Mouse (Mus musculus): ENCODE results near the gene Efcab6. TPM values are rescaled to one million over a fixed set of nuclear protein-coding genes. Genes with fewer than 3 reads are reported as not detected.

Gene Efcab6
- polyA plus RNA-seq, 1 experiment from 2014 or later = 0.54 TPM

- 74% methylated on average over 10 of the region's 10 CpGs for WGBS
- H3K9ac ChIP-seq (replicated peaks; ENCODE audit: low read depth, low read length) = no peak overlapping the region
- no peaks in the 10 kb centered on the region for H3K36me3 ChIP-seq (ENCODE audit: control insufficient read depth, insufficient read depth, low read length)
- no peaks in the 10 kb centered on the region for H3K27me3 ChIP-seq (ENCODE audit: control insufficient read depth, insufficient read depth, low read length)
- no peak for ATAC-seq (ENCODE audit: insufficient number of reproducible peaks, insufficient read depth, low FRiP score, low read depth)
- no peaks in the 10 kb centered on the region for H3K4me1 ChIP-seq (ENCODE audit: control insufficient read depth, insufficient read depth, low read length)
- no peak overlapping the region for H3K4me2 ChIP-seq (replicated peaks; ENCODE audit: low read depth, low read length)
- H3K4me3 ChIP-seq (ENCODE audit: low read depth, low read length) = no peak overlapping the region
- H3K9me3 ChIP-seq (ENCODE audit: control insufficient read depth, low read depth, low read length) = no peaks in the 10 kb centered on the region
- H3K27ac ChIP-seq (ENCODE audit: low read length) = no peak overlapping the region
Measured at GRCm38 (mm10) chr15:83915376-83915775, 149.8 kb downstream of the Efcab6 start.

GRCm38 (mm10) chr15:83913028-83913714 is 152.0 kb downstream of the Efcab6 start:
- no peak overlapping the region for H3K27ac ChIP-seq (ENCODE audit: low read length)
- 85% methylated on average over 14 of the region's 14 CpGs for WGBS
- no peaks in the 10 kb centered on the region for H3K36me3 ChIP-seq (ENCODE audit: control insufficient read depth, insufficient read depth, low read length)
- H3K27me3 ChIP-seq (ENCODE audit: control insufficient read depth, insufficient read depth, low read length) = no peaks in the 10 kb centered on the region
- no peaks in the 10 kb centered on the region for H3K4me1 ChIP-seq (ENCODE audit: control insufficient read depth, insufficient read depth, low read length)
- no peak for ATAC-seq (ENCODE audit: insufficient number of reproducible peaks, insufficient read depth, low FRiP score, low read depth)
- no peak overlapping the region for H3K9ac ChIP-seq (replicated peaks; ENCODE audit: low read depth, low read length)
- no peak overlapping the region for H3K4me2 ChIP-seq (replicated peaks; ENCODE audit: low read depth, low read length)
- no peaks in the 10 kb centered on the region for H3K9me3 ChIP-seq (ENCODE audit: control insufficient read depth, low read depth, low read length)
- H3K4me3 ChIP-seq (ENCODE audit: low read depth, low read length) = no peak overlapping the region

GRCm38 (mm10) chr15:83906472-83906871 is 158.7 kb downstream of the Efcab6 start:
- H3K4me2 ChIP-seq (replicated peaks; ENCODE audit: low read depth, low read length) = no peak overlapping the region
- no peaks in the 10 kb centered on the region for H3K27me3 ChIP-seq (ENCODE audit: control insufficient read depth, insufficient read depth, low read length)
- 84% methylated on average over 13 of the region's 13 CpGs for WGBS
- ATAC-seq (ENCODE audit: insufficient number of reproducible peaks, insufficient read depth, low FRiP score, low read depth) = no peak
- no peak overlapping the region for H3K9ac ChIP-seq (replicated peaks; ENCODE audit: low read depth, low read length)
- no peaks in the 10 kb centered on the region for H3K9me3 ChIP-seq (ENCODE audit: control insufficient read depth, low read depth, low read length)
- no peaks in the 10 kb centered on the region for H3K36me3 ChIP-seq (ENCODE audit: control insufficient read depth, insufficient read depth, low read length)
- H3K4me3 ChIP-seq (ENCODE audit: low read depth, low read length) = no peak overlapping the region
- H3K27ac ChIP-seq (ENCODE audit: low read length) = no peak overlapping the region
- no peaks in the 10 kb centered on the region for H3K4me1 ChIP-seq (ENCODE audit: control insufficient read depth, insufficient read depth, low read length)

- no peak overlapping the region for H3K27ac ChIP-seq (ENCODE audit: low read length)
- H3K9me3 ChIP-seq (ENCODE audit: control insufficient read depth, low read depth, low read length) = no peaks in the 10 kb centered on the region
- H3K27me3 ChIP-seq (ENCODE audit: control insufficient read depth, insufficient read depth, low read length) = no peaks in the 10 kb centered on the region
- ATAC-seq (ENCODE audit: insufficient number of reproducible peaks, insufficient read depth, low FRiP score, low read depth) = no peak
- H3K4me3 ChIP-seq (ENCODE audit: low read depth, low read length) = no peak overlapping the region
- H3K4me1 ChIP-seq (ENCODE audit: control insufficient read depth, insufficient read depth, low read length) = no peaks in the 10 kb centered on the region
- H3K4me2 ChIP-seq (replicated peaks; ENCODE audit: low read depth, low read length) = no peak overlapping the region
- H3K9ac ChIP-seq (replicated peaks; ENCODE audit: low read depth, low read length) = no peak overlapping the region
- no peaks in the 10 kb centered on the region for H3K36me3 ChIP-seq (ENCODE audit: control insufficient read depth, insufficient read depth, low read length)
- 64% methylated on average over 9 of the region's 9 CpGs for WGBS
Measured at GRCm38 (mm10) chr15:83897286-83897685, 167.9 kb downstream of the Efcab6 start.

- ATAC-seq (ENCODE audit: insufficient number of reproducible peaks, insufficient read depth, low FRiP score, low read depth) = no peak
- Histone ChIP-seq H3K36me3 (ENCODE audit: control insufficient read depth, insufficient read depth, low read length) (no peaks in the 10 kb centered on the region), H3K4me2 (replicated peaks; ENCODE audit: low read depth, low read length) (no peak overlapping the region), H3K9me3 (ENCODE audit: control insufficient read depth, low read depth, low read length) (no peaks in the 10 kb centered on the region), H3K4me1 (ENCODE audit: control insufficient read depth, insufficient read depth, low read length) (no peaks in the 10 kb centered on the region), H3K4me3 (ENCODE audit: low read depth, low read length) (no peak overlapping the region), H3K9ac (replicated peaks; ENCODE audit: low read depth, low read length) (no peak overlapping the region), H3K27ac (ENCODE audit: low read length) (no peak overlapping the region), H3K27me3 (ENCODE audit: control insufficient read depth, insufficient read depth, low read length) (no peaks in the 10 kb centered on the region)
- whole genome bisulfite sequencing = 33% methylated on average over 9 of the region's 9 CpGs
Measured at GRCm38 (mm10) chr15:83896011-83896410, 169.2 kb downstream of the Efcab6 start.

GRCm38 (mm10) chr15:83894261-83894660 is 170.9 kb downstream of the Efcab6 start:
- no peak for ATAC-seq (ENCODE audit: insufficient number of reproducible peaks, insufficient read depth, low FRiP score, low read depth)
- WGBS = 78% methylated on average over 7 of the region's 7 CpGs
- H3K9ac ChIP-seq (replicated peaks; ENCODE audit: low read depth, low read length) = no peak overlapping the region
- H3K27me3 ChIP-seq (ENCODE audit: control insufficient read depth, insufficient read depth, low read length) = no peaks in the 10 kb centered on the region
- no peaks in the 10 kb centered on the region for H3K36me3 ChIP-seq (ENCODE audit: control insufficient read depth, insufficient read depth, low read length)
- H3K4me1 ChIP-seq (ENCODE audit: control insufficient read depth, insufficient read depth, low read length) = no peaks in the 10 kb centered on the region
- no peak overlapping the region for H3K4me2 ChIP-seq (replicated peaks; ENCODE audit: low read depth, low read length)
- H3K4me3 ChIP-seq (ENCODE audit: low read depth, low read length) = no peak overlapping the region
- no peak overlapping the region for H3K27ac ChIP-seq (ENCODE audit: low read length)
- H3K9me3 ChIP-seq (ENCODE audit: control insufficient read depth, low read depth, low read length) = no peaks in the 10 kb centered on the region

GRCm38 (mm10) chr15:83892871-83893270 is 172.3 kb downstream of the Efcab6 start:
- no peak overlapping the region for H3K4me3 ChIP-seq (ENCODE audit: low read depth, low read length)
- H3K27ac ChIP-seq (ENCODE audit: low read length) = no peak overlapping the region
- 84% methylated on average over 15 of the region's 15 CpGs for WGBS
- ATAC-seq (ENCODE audit: insufficient number of reproducible peaks, insufficient read depth, low FRiP score, low read depth) = no peak
- H3K9me3 ChIP-seq (ENCODE audit: control insufficient read depth, low read depth, low read length) = no peaks in the 10 kb centered on the region
- H3K27me3 ChIP-seq (ENCODE audit: control insufficient read depth, insufficient read depth, low read length) = no peaks in the 10 kb centered on the region
- no peak overlapping the region for H3K9ac ChIP-seq (replicated peaks; ENCODE audit: low read depth, low read length)
- H3K4me2 ChIP-seq (replicated peaks; ENCODE audit: low read depth, low read length) = no peak overlapping the region
- H3K4me1 ChIP-seq (ENCODE audit: control insufficient read depth, insufficient read depth, low read length) = no peaks in the 10 kb centered on the region
- no peaks in the 10 kb centered on the region for H3K36me3 ChIP-seq (ENCODE audit: control insufficient read depth, insufficient read depth, low read length)

- WGBS = 89% methylated on average over 9 of the region's 9 CpGs
- Histone ChIP-seq H3K9me3 (ENCODE audit: control insufficient read depth, low read depth, low read length) (no peaks in the 10 kb centered on the region), H3K27ac (ENCODE audit: low read length) (no peak overlapping the region), H3K9ac (replicated peaks; ENCODE audit: low read depth, low read length) (no peak overlapping the region), H3K4me1 (ENCODE audit: control insufficient read depth, insufficient read depth, low read length) (no peaks in the 10 kb centered on the region), H3K36me3 (ENCODE audit: control insufficient read depth, insufficient read depth, low read length) (no peaks in the 10 kb centered on the region), H3K4me3 (ENCODE audit: low read depth, low read length) (no peak overlapping the region), H3K4me2 (replicated peaks; ENCODE audit: low read depth, low read length) (no peak overlapping the region), H3K27me3 (ENCODE audit: control insufficient read depth, insufficient read depth, low read length) (no peaks in the 10 kb centered on the region)
- no peak for ATAC-seq (ENCODE audit: insufficient number of reproducible peaks, insufficient read depth, low FRiP score, low read depth)
Measured at GRCm38 (mm10) chr15:83884291-83884690, 180.9 kb downstream of the Efcab6 start.

GRCm38 (mm10) chr15:83883821-83884220 is 181.4 kb downstream of the Efcab6 start:
- no peak overlapping the region for H3K27ac ChIP-seq (ENCODE audit: low read length)
- 93% methylated on average over 8 of the region's 8 CpGs for WGBS
- no peaks in the 10 kb centered on the region for H3K36me3 ChIP-seq (ENCODE audit: control insufficient read depth, insufficient read depth, low read length)
- H3K9ac ChIP-seq (replicated peaks; ENCODE audit: low read depth, low read length) = no peak overlapping the region
- H3K9me3 ChIP-seq (ENCODE audit: control insufficient read depth, low read depth, low read length) = no peaks in the 10 kb centered on the region
- ATAC-seq (ENCODE audit: insufficient number of reproducible peaks, insufficient read depth, low FRiP score, low read depth) = no peak
- H3K4me1 ChIP-seq (ENCODE audit: control insufficient read depth, insufficient read depth, low read length) = no peaks in the 10 kb centered on the region
- H3K4me3 ChIP-seq (ENCODE audit: low read depth, low read length) = no peak overlapping the region
- no peaks in the 10 kb centered on the region for H3K27me3 ChIP-seq (ENCODE audit: control insufficient read depth, insufficient read depth, low read length)
- no peak overlapping the region for H3K4me2 ChIP-seq (replicated peaks; ENCODE audit: low read depth, low read length)

All from stomach, embryonic 14.5 days (tissue).